Mouse (Mus musculus) cerebellum, postnatal 25 days (tissue): ENCODE measurements around the gene Itm2b.

ENCODE experiments used
- DNase-seq, 2 experiments: peaks; one replicate each; pipeline ENCODE4 v3.0.0; 2021; ENCODE audit warnings: mixed read lengths in 2 of 2

Gene Itm2b

GRCm38 (mm10) chr14:73322142-73322541 is 62.9 kb downstream of the Itm2b start:
- no peak for DNase-seq

DNA sequence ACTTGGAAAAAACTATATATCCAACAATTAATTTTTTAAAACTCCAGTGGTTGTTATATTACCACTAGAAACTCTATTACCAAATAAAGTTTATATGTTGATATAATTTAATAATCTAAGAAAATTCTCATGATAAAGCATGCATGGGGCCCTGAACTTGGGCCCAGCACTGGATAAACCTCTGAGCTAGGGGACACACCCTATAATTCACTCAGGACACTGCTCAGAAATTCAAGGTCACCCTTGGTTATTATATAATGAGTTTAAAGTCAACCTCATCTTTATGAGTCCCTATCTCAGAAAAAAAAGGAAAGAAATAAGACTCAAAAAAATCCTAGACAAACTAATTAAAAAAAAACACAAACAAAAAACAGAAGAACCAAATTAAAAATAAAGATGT is 68.2 kb downstream of the Itm2b start:
- DNase-seq: no peak

DNA sequence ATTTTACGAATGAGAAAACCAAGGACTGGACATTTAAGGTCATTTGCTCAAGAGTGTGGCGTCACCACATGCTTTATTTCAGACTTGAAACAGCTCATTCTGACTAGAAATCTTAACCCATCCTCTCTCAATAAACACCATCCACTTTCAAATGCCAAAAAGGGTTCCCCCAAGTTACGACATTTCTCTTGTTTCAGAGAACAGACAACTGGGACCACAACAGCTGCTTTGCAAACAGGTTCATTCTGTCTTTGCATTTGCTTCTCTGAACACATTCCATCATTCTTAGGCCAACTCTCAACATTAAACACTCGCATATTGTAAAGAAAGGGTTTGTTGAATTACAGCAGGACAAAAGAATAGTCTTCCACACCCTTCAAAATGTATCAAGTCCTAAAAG is 71.2 kb downstream of the Itm2b start:
- DNase-seq: no peak

DNA sequence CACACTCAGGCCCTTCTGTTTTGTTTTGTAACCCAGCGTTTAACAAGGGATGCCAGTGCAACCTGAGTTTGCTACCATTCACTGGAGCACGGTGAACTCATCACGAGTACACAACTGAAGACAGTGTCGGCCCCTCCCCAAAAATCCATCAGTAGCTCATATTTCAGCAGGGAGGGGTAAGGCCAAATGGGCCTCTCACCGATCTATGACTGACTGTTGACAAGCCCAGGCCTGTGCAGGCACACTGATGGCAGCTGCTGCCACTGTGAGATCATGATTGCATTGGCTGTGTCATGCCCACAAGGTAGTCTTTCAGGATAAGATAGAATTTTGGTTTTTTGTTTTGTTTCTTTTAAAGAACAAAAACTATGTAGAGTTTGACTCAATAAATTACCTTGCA is 71.7 kb downstream of the Itm2b start:
- DNase-seq: no peak

GRCm38 (mm10) chr14:73312909-73313308 is 72.2 kb downstream of the Itm2b start:
- DNase-seq: no peak
